Mouse (Mus musculus) forebrain, embryonic 10.5 days (tissue): ENCODE measurements around the gene Cstad. TPM values are rescaled to one million over a fixed set of nuclear protein-coding genes. Genes with fewer than 3 reads are reported as not detected.

Experiments used
- DNase-seq: peaks from one replicate; pipeline ENCODE4 v3.0.0-alpha.2; 2017; ENCODE audit warnings: low spot score; ENCODE audit errors: extremely low spot score
- H3K27ac ChIP-seq: fragments of 300-500 bp; sonication (generic); 2 replicates; pipeline ENCODE4 v1.5.1; 2016; ENCODE audit warnings: mild to moderate bottlenecking
- H3K27me3 ChIP-seq: fragments of 300-500 bp; sonication (generic); 2 replicates; pipeline ENCODE4 v1.6.1; 2016; ENCODE audit warnings: mild to moderate bottlenecking; ENCODE audit not compliant: poor library complexity, severe bottlenecking
- H3K36me3 ChIP-seq: fragments of 300-500 bp; sonication (generic); replicated peaks from 2 replicates; pipeline ENCODE4 v1.6.1; 2016; ENCODE audit warnings: mild to moderate bottlenecking, moderate library complexity
- H3K4me1 ChIP-seq: fragments of 300-500 bp; sonication (generic); 2 replicates; pipeline ENCODE4 v1.6.1; 2016
- H3K4me3 ChIP-seq: fragments of 300-500 bp; sonication (generic); 2 replicates; pipeline ENCODE4 v1.5.1; 2016; ENCODE audit warnings: mild to moderate bottlenecking, moderate library complexity
- H3K9me3 ChIP-seq: fragments of 300-500 bp; sonication (generic); 2 replicates; pipeline ENCODE4 v1.6.1; 2016; ENCODE audit warnings: mild to moderate bottlenecking, moderate library complexity
- WGBS: fragments of 180-500 bp; shearing (Covaris S2); methylation state at CpG from one replicate; pipeline ENCODE4 v1.1.7; 2016; 5-methylcytosine and 5-hydroxymethylcytosine counted together
- polyA plus RNA-seq: library from polyadenylated mRNA; unstranded; fragments of >200 nt; fragmentation: Nextera tagmentation; extraction: Ambion mirVana; gene quantifications from 2 replicates; pipeline ENCODE4 v1.2.1, GENCODE M21; 2016

The Cstad gene
- polyA plus RNA-seq, 1 experiment from 2014 or later: 0.35 TPM

DNA sequence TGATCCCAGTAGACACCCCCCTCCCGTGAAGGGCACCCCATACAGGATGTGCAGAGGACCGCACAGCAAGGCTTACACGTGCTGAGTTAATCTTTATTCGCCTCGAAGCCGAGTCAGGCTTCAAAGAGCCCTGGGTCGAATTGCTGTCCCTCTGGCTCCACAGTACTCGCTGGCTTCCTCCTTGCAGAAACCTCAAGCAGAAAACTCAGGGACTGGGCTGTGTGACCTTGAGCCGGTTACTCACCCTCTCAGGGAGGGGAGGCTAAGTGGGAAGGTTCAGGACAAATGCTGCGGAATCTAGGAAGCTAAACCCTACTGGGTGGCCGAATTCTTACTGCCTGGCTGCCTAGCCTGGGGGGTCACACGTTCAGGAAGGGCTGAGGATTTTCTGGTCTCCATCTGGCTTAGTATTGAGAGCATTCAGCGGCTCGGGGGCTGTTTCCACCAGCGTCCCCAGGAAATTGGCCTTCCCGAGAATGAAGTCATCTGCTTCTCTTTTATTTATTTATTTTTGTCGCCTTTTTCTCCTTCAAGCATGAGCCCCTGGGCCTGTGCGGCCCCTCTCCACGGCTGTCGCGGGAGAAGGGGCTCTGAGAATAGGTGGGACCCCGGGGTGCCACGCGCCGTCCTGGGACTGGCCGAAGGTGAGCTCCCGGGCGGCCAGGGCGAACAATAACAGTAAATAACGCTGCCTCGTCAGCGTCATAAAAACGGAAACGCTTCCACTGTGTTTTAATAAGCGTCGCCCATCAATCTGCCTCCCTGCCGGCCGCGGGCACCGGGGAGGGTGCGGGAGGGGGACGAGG is 63.0 kb downstream of the Cstad start:
- under 1% methylated on average over 42 of the region's 42 CpGs for WGBS
- peak overlapping the region; percentile 55 for H3K4me3 ChIP-seq
- H3K9me3 ChIP-seq: peaks cover 5% of the 10 kb centered on the region; the same call in 1 of the 2 replicates
- H3K27me3 ChIP-seq: peaks cover 20% of the 10 kb centered on the region
- H3K27ac ChIP-seq: peak overlapping the region; percentile 97
- peak; percentile 71 for DNase-seq
- no peaks in the 10 kb centered on the region for H3K36me3 ChIP-seq
- H3K4me1 ChIP-seq: peaks cover 91% of the 10 kb centered on the region

DNA sequence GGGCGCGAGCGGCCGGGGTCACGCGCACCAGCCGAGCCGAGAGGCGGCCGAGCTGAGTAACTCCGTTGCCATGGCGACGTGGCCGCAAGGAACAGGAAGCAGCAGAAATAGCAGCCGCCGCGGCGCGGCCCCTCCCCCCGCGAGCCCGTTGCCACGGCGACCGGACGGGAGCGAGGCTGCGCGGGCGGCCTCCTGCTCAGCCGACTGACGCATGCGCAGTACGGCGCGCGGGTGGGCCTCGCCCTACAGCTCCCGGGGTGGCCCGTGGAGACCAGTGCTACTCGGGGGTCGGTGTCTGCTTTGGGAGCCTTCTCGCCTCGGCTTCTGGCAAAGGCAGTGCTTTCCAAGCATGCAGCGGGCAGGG is 63.6 kb downstream of the Cstad start:
- H3K4me3 ChIP-seq: peak overlapping the region; percentile 55
- DNase-seq: peak; percentile 99
- under 1% methylated on average over 45 of the region's 45 CpGs for WGBS
- H3K27ac ChIP-seq: peak overlapping the region; percentile 97
- H3K4me1 ChIP-seq: peaks cover 85% of the 10 kb centered on the region
- peaks cover 20% of the 10 kb centered on the region for H3K27me3 ChIP-seq
- no peaks in the 10 kb centered on the region for H3K36me3 ChIP-seq
- H3K9me3 ChIP-seq: peaks cover 4% of the 10 kb centered on the region; the same call in 1 of the 2 replicates

Other genes with a start within 250 kb of the Cstad start
- 76.9 and 82.0 TPM in 2 replicates for gene Sh3glb2, start 235.7 kb upstream of the Cstad start, polyA plus RNA-seq
- 29.9 and 30.9 TPM in 2 replicates for gene Miga2, start 230.8 kb upstream of the Cstad start, polyA plus RNA-seq
- gene Dolpp1, start 202.8 kb upstream of the Cstad start, polyA plus RNA-seq: 54.8 and 60.1 TPM in 2 replicates
- gene Crat, start 179.2 kb upstream of the Cstad start, polyA plus RNA-seq: 23.2 and 23.6 TPM in 2 replicates
- 149 and 165 TPM in 2 replicates for gene Ptpa, start 179.0 kb upstream of the Cstad start, polyA plus RNA-seq
- gene Ier5l, start 120.8 kb upstream of the Cstad start, polyA plus RNA-seq: 1.6 and 2.0 TPM in 2 replicates
- 3.3 and 4.8 TPM in 2 replicates for gene 1700001O22Rik, start 208.6 kb downstream of the Cstad start, polyA plus RNA-seq
- 124 and 131 TPM in 2 replicates for gene Ntmt1, start 212.8 kb downstream of the Cstad start, polyA plus RNA-seq
- 47.5 and 51.2 TPM in 2 replicates for gene Asb6, start 235.3 kb downstream of the Cstad start, polyA plus RNA-seq
- gene Prrx2, start 239.9 kb downstream of the Cstad start, polyA plus RNA-seq: 27.7 and 31.9 TPM in 2 replicates